Mouse (Mus musculus): Measurements from ENCODE around the gene Fgf14. TPM values are rescaled to one million over a fixed set of nuclear protein-coding genes. Genes with fewer than 3 reads are reported as not detected.
"Not testable (repeated sequence)": the region's sequence is repeated elsewhere in the genome, so short reads cannot be mapped to it uniquely, and the experiment has no call there.

The Fgf14 gene
- total RNA-seq, 4 experiments from 2014 or later, result 0.07 TPM; not detected in 3

- no peak for DNase-seq (ENCODE audit: low spot score in 2 of 2)
Measured at GRCm38 (mm10) chr14:124195331-124195730, 481.6 kb downstream of the Fgf14 start.

DNA sequence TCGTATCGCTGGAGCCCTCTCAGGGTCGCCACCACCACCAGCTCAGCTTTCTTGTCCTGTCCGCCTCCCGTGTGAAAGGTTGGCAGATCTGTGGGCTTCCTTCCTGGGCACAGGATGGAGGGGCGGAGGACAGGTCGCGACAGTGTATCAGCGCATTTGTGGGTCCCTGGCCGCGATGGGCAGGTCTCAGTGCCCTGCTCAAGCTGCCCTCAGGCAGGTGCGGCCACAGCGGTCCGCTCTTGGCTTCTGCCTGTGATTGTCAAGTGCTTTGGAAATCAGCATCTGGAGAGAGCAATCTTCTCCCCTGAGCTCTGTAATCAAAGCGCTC, 484.1 kb downstream of the Fgf14 start:
- DNase-seq (ENCODE audit: low spot score in 2 of 2), result no peak

- no peak for DNase-seq (ENCODE audit: low spot score in 2 of 2)
Measured at GRCm38 (mm10) chr14:124191913-124192814, 484.8 kb downstream of the Fgf14 start.

DNA sequence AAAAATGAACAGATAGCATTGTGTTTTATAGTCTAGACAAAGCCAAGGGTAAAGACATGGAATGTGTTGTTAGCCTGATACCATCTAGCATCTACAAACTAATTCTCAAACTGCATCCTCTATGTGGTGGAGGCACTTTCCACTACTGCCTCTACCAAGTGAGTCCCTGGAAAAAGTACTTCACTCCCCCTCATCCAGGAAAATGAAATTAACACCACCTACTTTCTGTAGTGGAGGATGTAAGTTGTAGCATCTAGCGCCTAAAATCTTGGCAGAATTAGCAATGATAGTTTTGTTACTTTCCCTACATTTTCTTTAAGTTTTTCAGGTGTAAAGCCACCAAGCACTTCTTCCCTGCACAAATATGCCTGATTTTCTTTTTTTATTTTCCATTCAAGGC, 496.7 kb downstream of the Fgf14 start:
- no peak for DNase-seq (ENCODE audit: low spot score in 2 of 2)

- no peak for DNase-seq (ENCODE audit: low spot score in 2 of 2)
Measured at GRCm38 (mm10) chr14:124174111-124174510, 502.8 kb downstream of the Fgf14 start.

DNA sequence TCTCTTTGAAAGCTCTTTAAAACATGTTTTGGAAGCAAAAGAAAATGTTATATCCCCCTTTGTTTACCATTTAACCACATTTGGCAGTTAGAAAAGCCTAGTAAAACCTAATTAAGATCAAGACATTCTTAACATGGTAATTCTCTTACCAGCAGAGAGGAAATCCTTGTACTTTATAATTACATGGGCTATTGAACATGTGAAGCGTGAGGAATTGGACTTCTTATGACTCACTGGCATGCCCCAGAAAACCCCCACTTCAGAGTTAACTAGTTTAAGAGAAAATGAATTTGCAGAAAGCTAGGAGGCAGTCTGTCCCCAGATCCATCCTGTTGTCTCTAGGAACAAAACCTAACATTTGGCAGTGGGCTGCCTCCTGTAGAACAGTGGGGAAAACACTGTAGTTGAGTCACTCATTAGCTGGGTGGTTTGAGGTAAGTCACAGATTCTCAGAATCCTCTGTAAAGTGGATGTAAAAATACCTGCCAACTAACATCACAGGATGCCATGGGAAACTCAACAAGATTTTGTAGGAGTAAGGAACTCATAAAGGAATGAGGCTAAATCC, 513.2 kb downstream of the Fgf14 start:
- DNase-seq (ENCODE audit: low spot score in 2 of 2), result no peak

GRCm38 (mm10) chr14:124147378-124147777, 529.5 kb downstream of the Fgf14 start:
- no peak for DNase-seq (ENCODE audit: low spot score in 2 of 2)

GRCm38 (mm10) chr14:124107205-124107873, 569.6 kb downstream of the Fgf14 start:
- DNase-seq (ENCODE audit: low spot score in 2 of 2), result no peak

GRCm38 (mm10) chr14:124083126-124083525, 593.8 kb downstream of the Fgf14 start:
- DNase-seq (ENCODE audit: low spot score in 2 of 2), result no peak

DNA sequence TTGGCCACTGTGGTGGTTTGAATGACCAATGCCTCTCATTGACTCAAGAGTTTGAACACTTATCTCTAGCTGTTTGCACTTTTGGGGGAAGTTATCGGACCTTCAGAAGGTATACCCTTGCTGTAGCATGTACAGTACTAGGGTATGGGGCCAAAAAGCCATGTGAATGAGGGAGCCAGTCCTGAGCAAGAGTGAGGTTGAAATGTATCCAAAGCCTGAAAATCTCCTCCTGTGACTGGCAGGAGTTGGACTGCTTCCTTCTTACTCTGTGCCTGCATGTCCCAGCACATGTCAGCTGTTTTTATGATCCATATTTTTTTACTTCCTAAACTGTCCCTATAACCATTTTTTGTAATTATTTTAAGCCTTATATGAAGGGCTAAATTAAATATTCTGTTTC, 632.9 kb downstream of the Fgf14 start:
- DNase-seq (ENCODE audit: low spot score in 2 of 2), result no peak

DNA sequence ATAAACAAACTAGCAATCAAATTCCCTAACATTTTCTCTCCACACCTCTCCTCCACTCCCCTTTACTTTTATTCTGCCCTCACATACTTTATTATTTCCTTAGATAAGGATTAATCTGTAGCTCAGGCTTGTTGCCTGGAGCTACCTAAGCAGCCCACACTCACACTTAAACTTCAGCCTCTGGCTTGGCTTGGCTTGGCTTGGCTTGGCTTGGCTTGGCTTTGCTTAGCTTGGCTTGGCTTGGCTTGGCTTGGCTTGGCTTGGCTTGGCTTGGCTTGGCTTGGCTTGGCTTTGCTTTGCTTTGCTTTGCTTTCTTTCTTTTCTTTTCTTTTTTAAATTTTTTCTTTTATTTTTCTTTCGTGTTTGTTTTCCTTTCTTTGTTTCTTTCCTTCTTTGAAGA, 636.3 kb downstream of the Fgf14 start:
- DNase-seq (ENCODE audit: low spot score in 2 of 2), result no peak

DNA sequence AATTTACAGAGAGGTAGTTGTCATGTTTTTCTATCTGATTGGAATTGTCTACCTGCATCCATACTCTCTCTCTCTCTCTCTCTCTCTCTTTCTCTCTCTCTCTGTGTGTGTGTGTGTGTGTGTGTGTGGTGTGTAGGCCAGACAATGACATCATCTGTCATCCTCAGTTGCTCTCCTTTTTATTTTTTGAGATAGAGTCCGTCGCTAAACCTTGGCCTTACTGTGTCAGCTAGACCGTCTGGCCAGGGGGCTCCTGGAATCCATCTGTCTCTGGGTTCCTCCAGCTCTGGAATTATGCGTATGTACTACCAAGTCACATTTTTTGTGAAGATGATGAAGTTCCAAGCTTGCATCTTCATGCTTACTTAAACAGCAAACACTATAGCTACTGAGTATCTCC, 639.5 kb downstream of the Fgf14 start:
- no peak for DNase-seq (ENCODE audit: low spot score in 2 of 2)

- no peak for DNase-seq (ENCODE audit: low spot score in 2 of 2)
Measured at GRCm38 (mm10) chr14:124036575-124037205, 640.2 kb downstream of the Fgf14 start.

DNA sequence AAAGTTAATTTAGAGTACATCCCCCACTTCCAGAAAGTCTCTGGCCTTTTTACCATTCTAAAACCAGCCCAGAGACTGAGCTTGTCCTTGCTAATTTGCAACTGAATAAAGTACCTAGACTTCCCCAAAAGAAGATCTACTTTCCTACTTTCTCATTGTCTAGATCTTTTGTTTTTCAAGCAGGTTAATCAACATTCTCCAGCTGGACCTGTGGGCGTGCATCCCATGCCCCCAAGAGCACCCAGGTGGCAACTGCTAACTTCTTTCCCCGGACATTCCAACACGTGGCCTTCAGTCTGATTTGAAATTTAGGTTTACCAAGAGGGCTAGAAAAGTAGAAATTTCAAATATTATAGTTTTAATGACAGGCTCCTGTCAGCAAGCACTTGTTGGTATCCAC, 643.6 kb downstream of the Fgf14 start:
- DNase-seq (ENCODE audit: low spot score in 2 of 2), result not testable (repeated sequence)

- DNase-seq (ENCODE audit: low spot score in 2 of 2), result no peak
Measured at GRCm38 (mm10) chr14:124027886-124028670, 648.8 kb downstream of the Fgf14 start.

GRCm38 (mm10) chr14:123990591-123991195, 686.2 kb downstream of the Fgf14 start:
- DNase-seq (ENCODE audit: low spot score in 2 of 2), result no peak

- DNase-seq (ENCODE audit: low spot score in 2 of 2), result no peak
Measured at GRCm38 (mm10) chr14:123967996-123968395, 708.9 kb downstream of the Fgf14 start.

DNA sequence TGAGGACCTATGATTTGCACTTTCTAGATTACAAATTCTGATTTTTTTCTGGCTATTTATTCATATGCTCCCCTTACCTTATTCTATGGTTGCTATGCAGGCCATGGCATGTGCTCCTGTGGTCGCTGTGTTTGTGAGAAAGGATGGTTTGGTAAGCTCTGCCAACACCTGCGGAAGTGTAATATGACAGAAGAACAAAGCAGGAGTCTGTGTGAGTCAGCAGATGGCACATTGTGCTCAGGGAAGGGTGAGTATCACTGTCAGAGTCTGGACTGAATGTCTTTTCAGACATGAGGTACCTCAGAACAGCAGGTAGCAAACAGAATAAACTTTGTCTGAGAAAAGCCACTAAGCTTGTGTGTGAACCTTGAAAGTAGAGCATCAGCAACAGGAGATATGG, 710.4 kb downstream of the Fgf14 start:
- DNase-seq (ENCODE audit: low spot score in 2 of 2), result no peak

All from gastrocnemius, adult 8-10 months (tissue).